Mouse (Mus musculus) embryo, embryonic 10 days (tissue): Measurements from ENCODE around the gene Srsf7.
A peak's percentile ranks its signal among the peaks of the same experiment; 100 is the strongest.
"Not testable (repeated sequence)": the region's sequence is repeated elsewhere in the genome, so short reads cannot be mapped to it uniquely, and the experiment has no call there.

ENCODE experiments used
- DNase-seq: peaks from one replicate; pipeline ENCODE4 v3.0.0-alpha.2; 2015; ENCODE audit warnings: low spot score

Srsf7 gene

DNA sequence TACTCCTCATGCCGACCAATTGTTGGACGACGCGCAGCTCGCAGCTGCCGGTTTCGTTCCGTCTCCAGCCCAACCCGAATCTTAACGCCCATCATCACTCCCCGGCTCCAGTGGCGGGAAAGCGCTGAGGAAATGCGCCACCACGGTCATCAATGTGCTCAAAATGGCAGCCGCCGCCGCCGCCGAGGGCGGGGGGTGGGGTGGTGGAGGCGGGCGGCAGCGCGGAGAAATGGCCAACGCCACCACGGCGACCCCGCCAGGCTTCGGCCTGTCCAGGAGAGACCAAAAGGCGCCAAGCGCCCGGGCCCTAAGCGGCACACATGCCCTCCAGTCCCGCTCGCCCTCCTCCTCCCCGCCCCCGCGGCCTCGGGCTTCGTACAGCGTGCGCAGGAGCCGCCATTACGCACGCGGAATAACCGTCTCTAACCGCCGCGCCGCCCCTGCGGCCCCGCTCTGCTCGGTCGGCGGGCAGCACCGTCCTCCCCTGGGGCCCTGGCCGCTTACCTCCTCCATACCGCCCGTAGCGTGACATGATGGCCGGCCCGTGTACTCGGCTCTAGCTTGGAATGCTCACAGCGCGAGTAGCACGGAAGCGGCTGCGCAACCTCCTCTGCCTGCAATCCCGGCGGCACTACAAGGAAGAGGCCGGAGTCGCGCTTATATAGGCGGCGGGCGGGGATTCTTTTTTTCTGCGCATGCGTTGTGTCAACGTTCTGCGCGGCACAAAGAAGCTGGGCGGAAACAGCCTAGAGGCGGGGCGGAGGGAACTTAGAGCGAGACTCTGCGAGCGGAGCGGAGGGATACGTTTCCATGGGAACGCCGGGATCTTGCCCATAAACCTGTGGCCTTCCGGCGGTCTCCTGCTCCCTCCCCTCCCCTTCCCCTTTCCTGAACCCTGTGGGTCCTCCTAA is at the start of gene Srsf7, which contains the start of gene Ttc39d:
Gene Srsf7, minus strand, starts transcription at position 637 of the 911 bp plus-strand sequence.
Gene Ttc39d, plus strand, starts transcription at position 790 of the 911 bp plus-strand sequence.
- peak; percentile 99 for DNase-seq

DNA sequence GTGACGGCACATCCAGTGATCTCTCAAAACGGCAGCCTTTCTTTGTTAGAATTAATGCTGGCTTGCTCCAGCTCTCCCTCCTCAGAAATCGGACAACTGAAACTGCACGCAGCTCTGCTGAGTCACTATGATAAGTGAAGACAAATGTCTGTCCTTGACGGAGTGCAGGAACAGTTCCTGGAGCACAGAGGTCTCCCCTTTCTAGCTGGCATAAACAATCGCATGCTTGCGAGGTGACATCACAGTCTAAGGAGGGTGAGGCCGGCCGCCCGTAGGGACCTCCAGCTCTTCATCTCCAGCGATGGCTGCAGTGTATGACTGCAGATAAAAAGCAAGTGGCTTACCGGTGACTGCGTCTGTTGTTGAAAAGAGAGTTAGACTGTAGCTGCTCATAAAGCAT is 48.1 kb upstream of the Srsf7 start:
- DNase-seq: peak; percentile 72

DNA sequence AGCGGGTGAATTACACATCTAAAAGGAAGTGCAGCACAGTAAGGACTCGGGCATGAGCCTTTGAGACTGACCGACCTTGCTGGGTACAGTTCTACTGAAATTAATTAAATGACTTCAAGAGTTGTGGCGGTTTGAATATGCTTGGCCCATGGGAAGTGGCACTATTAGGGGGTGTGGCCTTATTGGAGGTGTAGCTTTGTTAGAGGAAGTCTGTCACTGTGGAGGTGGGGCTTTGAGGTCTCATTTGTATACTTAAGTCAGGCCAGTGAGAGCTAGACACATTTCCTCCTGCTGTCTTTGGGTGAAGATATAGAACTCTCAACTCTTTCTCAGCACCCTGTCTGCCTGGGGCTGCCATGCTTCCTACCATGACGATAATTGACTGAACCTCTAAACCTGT is 47.3 kb upstream of the Srsf7 start:
- no peak for DNase-seq

DNA sequence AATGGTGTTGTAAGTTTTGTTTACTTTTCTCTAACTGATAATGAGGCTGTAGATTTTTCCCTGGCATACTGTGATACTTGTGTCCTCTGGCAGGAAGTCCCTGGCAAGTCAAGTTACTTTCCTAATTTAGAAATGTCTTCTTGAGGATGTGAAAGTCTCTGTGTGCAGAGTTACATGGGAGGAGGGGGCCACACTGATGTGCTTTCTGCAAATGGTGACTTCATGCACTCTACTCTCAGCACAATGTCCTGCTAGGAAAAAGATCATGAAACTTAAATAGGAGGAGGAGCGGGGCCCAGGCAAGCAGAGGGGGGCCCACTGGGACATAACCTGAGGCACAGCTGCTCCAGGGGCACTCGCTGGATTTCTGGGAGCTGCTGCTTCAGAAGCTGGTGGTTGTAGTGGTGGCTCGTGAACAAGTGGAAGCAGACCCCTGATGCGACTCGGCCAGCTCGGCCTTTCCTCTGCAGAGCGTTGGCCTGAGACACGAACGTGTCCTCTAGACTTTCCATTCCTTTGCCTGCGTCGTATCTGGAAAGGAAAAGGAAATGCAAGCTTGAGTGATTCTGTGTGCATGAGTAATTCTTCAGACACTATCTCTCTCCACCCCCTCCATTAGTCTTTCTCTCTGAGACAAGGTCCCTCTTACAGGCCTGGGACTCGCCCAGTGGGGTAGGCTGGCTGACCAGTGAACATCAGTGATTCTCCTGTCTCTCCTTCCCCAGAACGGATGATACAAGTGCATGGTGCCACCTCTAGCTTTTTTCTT is 45.8 kb upstream of the Srsf7 start:
- DNase-seq: no peak

DNA sequence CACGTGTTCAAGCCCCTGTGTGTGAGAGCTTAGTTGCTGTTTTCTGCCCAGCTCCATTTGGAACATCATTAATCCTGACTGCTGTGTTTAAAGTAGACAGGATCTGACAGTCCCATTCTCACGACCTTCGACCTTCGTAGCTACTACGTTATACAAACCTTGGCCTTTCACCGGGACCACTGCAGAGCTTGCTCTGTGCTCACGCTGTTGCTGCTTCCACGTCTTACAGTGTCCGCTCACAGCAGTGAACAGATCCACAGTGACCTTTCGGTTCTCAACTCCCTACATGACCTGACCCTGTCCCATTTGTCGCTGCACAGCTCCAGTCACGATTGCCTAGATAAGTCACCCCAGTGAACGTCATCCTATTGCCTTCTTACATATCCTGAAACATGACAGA is 36.0 kb upstream of the Srsf7 start:
- peak; percentile 76 for DNase-seq

DNA sequence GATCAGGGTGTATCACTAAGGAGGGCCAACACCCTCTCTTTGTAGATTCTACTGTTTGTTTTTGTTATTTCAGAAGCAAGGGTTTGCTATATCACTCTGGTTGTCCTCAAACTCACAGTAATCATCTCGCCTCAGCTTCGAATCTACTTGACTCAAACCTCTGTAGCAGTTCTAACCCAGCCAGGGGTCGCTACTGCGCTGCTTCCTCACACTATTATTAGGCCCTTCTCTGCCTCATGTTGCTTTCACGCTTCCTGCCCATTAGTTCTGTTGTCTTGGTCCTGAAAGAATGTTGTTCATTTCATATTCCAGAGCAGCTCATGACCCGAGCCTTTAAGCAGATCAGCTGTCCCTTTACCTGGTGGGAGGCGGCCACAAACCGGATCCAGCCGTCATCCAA is 34.5 kb upstream of the Srsf7 start:
- no peak for DNase-seq

DNA sequence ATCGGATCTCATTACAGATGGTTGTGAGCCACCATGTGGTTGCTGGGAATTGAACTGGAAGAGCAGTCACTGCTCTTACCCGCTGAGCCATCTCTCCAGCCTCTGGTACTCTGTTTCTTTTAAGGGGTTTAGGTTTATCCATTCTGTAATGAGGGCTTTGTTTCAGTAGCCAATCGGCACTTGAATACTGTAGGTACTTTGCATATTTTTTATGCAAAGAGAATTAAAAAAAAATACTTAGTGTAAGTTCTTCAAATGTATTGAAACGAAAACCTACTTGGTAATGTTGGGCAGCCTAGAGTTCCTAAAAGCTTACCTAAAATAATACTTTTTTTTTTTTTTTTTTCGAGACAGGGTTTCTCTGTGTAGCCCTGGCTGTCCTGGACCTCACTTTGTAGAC is 30.4 kb upstream of the Srsf7 start:
- no peak for DNase-seq

DNA sequence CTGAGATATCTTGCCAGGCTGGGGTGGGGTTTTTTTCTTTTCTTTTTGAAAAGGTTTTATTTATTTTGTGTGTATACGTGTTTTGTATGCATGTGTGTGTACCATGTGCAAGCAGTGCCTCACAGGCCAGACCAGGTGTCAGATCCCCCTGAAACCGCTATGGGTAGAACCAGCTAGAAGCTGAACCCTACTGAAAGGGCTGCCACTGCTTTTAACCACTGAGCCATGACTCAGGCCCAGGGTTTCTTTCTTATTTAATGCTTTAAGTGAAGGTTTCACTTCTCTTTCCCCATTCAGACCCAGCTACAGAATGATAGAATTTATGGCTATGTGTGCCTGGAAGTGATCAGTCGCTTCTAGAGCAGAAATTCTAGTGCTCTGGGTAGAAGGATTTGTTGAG is 29.7 kb upstream of the Srsf7 start:
- DNase-seq: no peak

DNA sequence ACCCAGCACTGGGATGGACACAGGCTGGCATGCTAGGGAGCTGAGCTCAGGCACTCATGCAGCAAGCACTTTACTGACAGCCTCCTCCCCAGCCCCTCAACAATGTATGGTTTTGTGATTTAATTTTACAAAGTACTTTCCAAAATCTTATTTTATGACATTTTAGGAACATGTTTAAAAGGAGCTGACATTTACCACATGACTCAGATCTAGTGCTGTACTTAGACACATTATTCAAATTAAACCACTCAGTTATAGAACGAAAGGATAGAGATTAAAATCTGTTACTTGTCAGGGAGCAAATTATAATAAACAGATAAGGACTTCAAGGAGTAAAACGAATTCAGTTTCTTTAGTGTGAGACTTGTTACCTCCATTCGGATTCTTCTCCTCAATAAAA is 28.4 kb upstream of the Srsf7 start:
- DNase-seq: no peak

DNA sequence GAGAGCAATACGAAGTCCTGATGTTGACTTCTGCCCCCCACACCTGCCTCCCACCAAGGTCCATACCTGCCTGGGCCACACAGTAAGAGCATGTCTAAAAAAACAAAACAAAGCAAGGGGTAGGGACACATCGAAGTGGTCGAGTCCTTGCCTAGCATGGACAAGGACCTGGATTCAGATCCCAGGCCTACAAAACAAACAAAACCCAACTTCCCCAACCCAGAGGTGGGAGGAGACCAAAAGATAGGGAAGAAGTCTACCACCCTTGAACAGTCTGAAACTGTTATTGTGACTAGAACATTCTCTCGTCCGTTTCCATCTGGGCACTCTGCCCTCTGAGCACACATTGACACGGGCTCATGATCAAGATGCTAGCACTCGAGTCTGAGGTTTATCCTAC is 27.3 kb upstream of the Srsf7 start:
- no peak for DNase-seq

DNA sequence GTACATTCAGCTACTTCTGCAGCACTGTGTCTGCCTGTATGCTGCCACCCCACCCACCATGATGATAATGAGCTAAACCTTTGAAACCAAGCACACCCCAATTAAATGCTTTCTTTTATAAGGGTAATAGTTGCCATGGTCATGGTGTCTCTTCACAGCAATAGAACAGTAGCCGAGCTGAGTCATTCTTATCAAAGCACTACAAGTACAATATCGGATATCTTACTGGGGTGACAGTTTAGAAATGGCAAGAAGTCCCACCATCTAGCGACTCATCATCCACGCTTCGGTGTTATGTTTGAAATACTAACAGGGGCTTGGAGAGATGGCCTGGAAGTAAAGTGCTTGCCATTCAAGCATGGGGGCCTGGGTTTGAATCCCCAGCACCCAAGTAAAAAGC is 26.7 kb upstream of the Srsf7 start:
- no peak for DNase-seq

DNA sequence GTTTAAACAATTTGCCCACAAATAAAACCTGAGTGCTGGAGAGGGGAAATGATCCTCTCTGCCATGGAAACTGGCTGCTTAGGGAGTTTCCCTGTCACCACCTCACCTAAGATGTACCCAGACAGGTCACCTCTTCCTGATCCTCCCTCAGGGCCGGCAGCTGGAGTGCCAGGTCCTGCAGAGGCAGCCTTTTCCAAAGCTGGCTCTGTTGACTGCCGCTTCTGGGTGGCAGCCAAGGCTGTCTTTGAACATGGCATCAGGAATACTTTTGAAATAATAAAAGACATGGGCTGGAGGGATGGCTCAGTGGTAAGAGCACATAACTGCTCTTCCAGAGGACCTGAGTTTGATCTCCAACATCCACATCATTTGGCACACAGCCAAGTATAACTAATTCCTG is 22.3 kb upstream of the Srsf7 start:
- DNase-seq: no peak

DNA sequence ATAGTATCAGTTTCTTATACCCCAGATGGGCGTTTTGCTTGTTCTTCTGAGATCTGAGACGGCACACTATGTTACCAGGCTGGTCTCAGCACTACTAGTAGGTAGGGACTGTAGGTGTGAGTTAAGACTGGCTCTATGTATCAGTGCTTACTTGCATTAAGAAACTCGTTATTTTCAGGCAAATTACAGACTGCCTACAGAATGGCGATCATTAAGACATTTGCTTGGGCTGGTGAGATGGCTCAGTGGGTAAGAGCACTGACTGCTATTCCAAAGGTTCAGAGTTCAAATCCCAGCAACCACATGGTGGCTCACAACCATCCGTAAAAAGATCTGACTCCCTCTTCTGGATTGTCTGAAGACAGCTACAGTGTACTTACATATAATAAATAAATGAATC is 18.0 kb upstream of the Srsf7 start:
- DNase-seq: peak; percentile 15

DNA sequence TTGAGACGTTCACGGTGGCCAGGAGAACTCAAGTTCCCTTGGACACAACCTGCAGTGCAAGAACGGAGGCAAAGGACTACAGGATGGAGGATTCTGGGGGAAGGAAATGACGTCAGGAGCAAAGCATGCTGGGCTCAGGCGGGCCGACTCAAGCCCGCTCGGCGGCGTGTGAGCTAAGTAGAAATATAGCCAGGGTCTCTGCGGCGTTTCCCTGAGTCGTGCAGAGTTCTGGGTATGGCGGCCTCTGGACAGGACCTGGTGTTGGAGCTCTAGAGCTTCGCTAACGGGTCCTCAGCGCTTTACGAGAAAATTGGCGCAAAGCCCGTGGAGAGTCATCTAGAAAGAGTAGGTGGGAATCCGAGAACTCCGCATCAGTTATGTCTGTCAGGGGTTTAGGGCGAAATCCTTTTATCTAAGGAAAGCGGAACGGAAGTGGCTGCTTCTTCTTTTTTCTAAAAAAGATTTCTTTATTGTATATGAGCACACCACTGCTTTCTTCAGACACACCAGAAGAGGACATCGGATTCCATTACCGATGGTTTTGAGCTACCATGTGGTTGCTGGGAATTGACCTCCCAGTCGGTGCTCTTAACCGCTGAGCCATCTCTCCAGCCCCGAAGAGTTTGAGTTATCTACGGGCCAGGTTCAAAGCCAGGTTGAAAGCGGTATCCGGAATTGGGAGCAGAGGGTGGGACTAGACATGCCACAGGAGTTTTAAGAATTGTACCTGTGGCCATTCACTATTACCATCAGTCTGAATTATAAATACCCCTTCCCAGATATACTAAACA is 17.4 kb upstream of the Srsf7 start, which contains the start of gene Gemin6:
Gene Gemin6, plus strand, starts transcription at position 116 of the 791 bp plus-strand sequence.
- DNase-seq: peak; percentile 96

DNA sequence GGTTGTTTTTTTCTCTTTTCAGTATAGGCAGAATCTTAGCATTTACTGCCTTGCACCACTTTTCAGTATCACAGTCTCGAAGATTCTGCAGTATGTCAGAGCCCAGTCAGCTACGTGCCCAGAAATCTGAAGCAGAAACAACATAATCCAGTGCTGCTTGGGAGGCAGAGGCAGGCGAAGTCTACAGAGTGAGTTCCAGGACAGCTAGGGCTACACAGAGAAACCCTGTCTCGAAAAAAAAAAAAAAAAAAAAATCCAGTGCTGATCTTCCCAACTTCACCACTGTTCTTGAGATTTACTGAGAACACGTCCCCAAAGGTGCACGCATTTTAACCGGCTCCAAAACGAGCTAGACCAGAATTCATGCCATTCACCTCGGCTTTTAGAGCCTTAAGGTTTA is 16.7 kb upstream of the Srsf7 start:
- no peak for DNase-seq

DNA sequence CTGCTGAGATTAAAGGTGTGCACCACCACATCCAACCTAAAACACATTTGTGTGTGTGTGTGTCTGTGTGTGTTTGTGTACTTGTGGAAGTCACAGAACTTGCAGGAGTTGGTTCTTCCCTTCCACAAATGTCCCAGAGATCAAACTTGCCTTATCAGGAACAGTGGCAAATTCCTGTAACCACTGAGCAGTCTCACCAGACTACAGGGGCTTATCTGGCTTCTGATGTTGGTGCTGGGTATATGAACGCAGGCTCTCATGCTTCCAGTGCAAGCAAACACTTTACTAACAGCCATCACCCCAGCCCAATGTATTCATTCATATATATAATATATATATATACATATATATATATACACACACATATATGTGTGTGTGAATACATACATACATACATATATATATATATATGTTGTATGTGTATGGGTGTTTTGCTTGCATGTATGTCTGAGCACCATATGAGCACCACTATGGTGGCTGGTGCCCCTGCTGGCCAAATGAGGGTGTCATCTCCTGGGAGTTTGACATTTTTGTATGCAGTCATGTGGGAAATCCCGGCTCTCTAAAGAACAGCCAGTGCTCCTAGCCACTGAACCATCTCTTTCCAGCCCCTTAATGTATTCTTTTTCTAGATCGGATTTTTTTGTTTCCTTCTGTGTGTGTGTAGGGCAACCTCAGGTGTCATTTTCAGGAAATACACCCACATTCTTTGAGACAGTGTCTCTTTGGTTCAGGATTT is 15.0 kb upstream of the Srsf7 start:
- no peak for DNase-seq

DNA sequence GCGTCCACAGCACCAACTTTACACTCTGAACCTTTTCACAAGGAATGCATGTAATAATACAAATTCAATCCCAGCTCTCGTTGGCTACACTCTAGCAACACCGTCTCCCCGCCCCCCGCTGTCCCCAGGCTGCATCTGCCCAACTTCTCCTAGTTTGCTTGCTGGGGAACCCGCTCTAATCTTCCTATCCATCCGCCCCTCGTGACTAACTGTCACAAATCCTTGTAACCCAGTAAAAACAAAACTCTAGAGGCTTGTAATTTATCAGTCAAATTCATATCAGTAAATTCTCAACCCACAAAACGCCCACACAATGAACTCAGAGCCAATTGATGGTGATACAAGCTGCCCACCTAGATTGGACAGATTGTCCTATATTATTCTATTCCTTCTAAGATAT is 14.1 kb upstream of the Srsf7 start:
- DNase-seq: no peak

DNA sequence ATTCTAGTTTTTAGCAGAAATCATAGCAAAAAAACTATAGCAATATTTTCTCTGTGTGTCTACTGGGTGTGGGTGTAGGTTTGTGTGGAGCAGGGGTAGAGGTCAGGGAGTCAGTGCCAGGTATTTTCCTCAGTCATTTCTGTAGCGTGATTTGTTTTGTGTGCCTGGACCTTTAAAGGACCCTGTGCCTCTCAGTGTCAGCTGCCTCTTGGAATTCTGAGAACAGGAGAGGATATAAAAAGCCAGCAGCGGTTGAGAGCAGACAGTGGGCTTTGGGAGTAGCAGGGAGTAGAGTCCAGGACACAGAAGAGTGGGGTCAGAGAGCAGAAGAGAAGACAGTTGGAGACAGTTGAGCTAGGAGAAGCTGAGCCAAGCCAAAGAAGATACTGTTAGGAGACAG is 13.0 kb upstream of the Srsf7 start:
- no peak for DNase-seq

DNA sequence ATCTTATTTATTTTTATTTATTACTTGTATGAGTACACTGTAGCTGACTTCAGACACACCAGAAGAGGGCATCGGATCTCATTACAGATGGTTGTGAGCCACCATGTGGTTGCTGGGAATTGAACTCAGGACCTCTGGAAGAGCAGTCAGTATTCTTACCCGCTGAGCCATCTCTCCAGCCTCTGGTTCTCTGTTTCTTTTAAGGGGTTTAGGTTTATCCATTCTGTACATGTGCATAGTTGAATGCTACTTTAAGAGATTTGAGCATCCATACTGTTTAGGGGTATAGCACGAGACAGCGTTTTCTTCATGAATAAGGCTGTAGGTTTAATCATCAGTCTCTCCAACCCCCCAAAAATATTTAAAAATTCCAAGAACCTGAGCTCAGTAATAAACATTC is 6.9 kb upstream of the Srsf7 start:
- not testable (repeated sequence) for DNase-seq

DNA sequence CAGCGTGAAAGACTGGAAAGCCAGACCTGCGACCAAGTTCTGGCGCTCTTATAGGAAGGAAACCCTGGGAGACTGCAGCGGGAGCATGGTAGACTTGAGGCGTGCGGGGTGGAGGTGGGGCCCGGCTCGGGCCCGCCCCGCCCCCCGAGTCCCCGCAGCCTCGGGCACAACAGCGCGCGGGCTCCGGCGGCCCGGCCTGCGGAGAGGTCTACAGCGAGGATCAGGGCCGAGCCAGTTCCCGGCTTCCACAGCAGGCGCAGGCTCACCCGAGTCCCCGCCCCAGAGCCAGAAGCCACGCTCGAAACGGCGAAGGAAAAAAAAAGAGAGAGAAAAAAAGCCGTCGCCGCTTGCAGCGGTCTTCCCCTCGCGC is 821 bp downstream of the Srsf7 start:
- DNase-seq: peak; percentile 31

DNA sequence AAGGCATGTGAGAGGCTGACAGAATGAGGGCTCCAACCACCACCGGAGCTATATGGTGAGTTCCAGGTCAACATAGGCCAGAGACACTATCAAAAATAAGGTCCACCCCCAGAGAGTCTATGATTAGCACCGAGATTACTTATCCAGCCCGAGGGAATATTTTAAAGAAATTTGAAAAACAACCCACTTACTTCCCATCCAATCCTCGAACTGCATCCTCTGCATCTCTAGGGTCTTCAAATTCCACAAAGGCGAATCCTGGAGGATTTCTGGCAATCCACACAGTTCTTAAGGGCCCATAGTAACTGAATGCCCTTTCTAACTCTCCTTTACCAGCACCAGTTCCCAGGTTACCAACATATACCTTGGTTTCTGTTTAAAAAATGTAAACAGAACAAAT is 1.4 kb downstream of the Srsf7 start:
- DNase-seq: no peak
